Mouse (Mus musculus) ES-E14 (cell line): Measurements from ENCODE around the gene Spata48. TPM values are rescaled to one million over a fixed set of nuclear protein-coding genes. Genes with fewer than 3 reads are reported as not detected.

Source experiments
- DNase-seq: peaks from one replicate; pipeline ENCODE4 v3.0.0-alpha.2; 2013; ENCODE audit warnings: low read depth, low spot score
- H3K27ac ChIP-seq: 2 replicates; pipeline ENCODE4 v1.5.1; 2012; ENCODE audit warnings: low read depth, mild to moderate bottlenecking, low read length, moderate library complexity, mixed read lengths; ENCODE audit not compliant: poor library complexity, insufficient read depth, severe bottlenecking
- H3K36me3 ChIP-seq: 2 replicates; pipeline ENCODE4 v1.6.1; 2012; ENCODE audit warnings: mild to moderate bottlenecking, low read length, moderate library complexity, mixed read lengths; ENCODE audit not compliant: control insufficient read depth, poor library complexity, insufficient read depth, severe bottlenecking
- H3K4me1 ChIP-seq, 2 experiments: fragments of 150-350 bp in 1 of 2; sonication (generic) in 1 of 2; 2 replicates each; pipeline ENCODE4 v1.6.1; 2012; ENCODE audit warnings: low read length in 2 of 2, mild to moderate bottlenecking in 1 of 2, mixed read lengths in 1 of 2; ENCODE audit not compliant: control insufficient read depth in 2 of 2, insufficient read depth in 2 of 2, poor library complexity in 1 of 2
- H3K4me3 ChIP-seq, 2 experiments: fragments of 150-350 bp in 1 of 2; sonication (generic) in 1 of 2; 2 replicates each; pipeline ENCODE4 v1.5.1; 2012; ENCODE audit warnings: low read length in 2 of 2, low read depth in 1 of 2, mild to moderate bottlenecking in 1 of 2, mixed read lengths in 1 of 2; ENCODE audit not compliant: insufficient read depth in 1 of 2, poor library complexity in 1 of 2, severe bottlenecking in 1 of 2
- H3K9ac ChIP-seq: 2 replicates; pipeline ENCODE4 v1.6.1; 2012; ENCODE audit warnings: low read depth, mild to moderate bottlenecking, low read length, mixed read lengths; ENCODE audit not compliant: poor library complexity, insufficient read depth, severe bottlenecking
- H3K9me3 ChIP-seq: fragments of 150-350 bp; sonication (generic); 2 replicates; pipeline ENCODE4 v1.6.1; 2012; ENCODE audit warnings: low read depth, mild to moderate bottlenecking, low read length; ENCODE audit not compliant: control insufficient read depth, insufficient read depth
- CHD2 ChIP-seq: IDR thresholded peaks from 2 replicates; pipeline ENCODE4 v1.6.1; 2014; ENCODE audit warnings: mild to moderate bottlenecking, low read depth, low read length, inconsistent platforms
- HCFC1 ChIP-seq: IDR thresholded peaks from 2 replicates; pipeline ENCODE4 v1.6.1; 2012; ENCODE audit warnings: low read length, inconsistent platforms, borderline replicate concordance; ENCODE audit not compliant: insufficient read depth
- MAFK ChIP-seq: IDR thresholded peaks from 2 replicates; pipeline ENCODE4 v1.6.1; 2014; ENCODE audit warnings: mild to moderate bottlenecking, low read depth, low read length, inconsistent platforms; ENCODE audit not compliant: insufficient read depth
- ZC3H11A ChIP-seq: IDR thresholded peaks from 2 replicates; pipeline ENCODE4 v1.6.1; 2012; ENCODE audit warnings: low read depth, mild to moderate bottlenecking, inconsistent platforms, low read length, borderline replicate concordance
- ZNF384 ChIP-seq: IDR thresholded peaks from 2 replicates; pipeline ENCODE4 v1.6.1; 2012; ENCODE audit warnings: low read depth, low read length, inconsistent platforms
- in situ Hi-C, 2 experiments: fragments of 600-800 bp; cut with MboI; formaldehyde crosslinking; loops; one replicate each; pipeline ENCODE4 v1.15.1; 2025; ENCODE audit warnings: low sequenced_read_pairs in 2 of 2, inconsistent platforms in 1 of 2; ENCODE audit not compliant: unreplicated experiment in 2 of 2
- total RNA-seq: library from RNA; depleted of rRNA; stranded (reverse); fragments of 300-350 nt; gene quantifications from 2 replicates; pipeline ENCODE4 v1.2.3, GENCODE M21; 2012

Gene Spata48
- total RNA-seq, 1 experiment = 0.31 TPM

DNA sequence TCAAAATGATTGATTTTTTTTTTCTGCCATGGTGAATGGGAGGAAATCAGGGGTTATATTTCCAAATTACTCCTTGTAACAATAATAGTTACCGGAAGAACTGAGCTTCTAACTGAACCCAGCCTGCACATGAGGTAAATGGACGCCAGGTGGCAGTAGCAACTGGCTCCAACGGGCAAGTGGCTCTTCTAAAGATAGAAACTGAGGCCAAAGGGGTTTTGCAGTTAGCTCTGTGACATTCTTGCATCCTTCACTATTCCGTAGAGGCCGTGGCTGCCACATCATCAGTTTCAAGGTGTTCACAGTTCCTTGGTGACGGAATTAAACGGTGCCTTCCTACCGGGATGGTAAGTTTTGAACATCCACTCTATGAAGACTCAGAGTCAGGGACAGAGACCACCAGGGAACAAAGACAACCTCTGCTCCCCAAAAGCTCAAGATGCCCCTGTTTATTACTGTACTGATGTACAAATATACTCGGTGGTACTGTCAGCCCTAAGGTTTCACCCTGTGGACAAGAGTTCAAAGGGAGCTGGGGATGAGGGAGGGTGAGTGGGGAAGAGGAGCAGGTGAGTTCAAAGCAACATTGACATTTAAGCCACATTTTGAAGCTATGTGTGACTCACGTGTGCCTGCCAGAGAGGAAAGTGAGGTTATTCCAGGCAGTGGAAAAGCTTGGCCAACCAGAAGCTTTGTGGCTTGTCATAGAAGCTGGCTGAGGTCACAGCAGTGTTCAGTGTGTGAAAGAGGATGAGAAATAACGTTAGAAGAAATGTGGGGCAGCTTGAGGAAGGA, 95.5 kb downstream of the Spata48 start:
- no peaks in the 10 kb centered on the region for H3K9me3 ChIP-seq
- no peaks in the 10 kb centered on the region for H3K4me1 ChIP-seq
- no peak overlapping the region for H3K4me3 ChIP-seq
- in situ Hi-C loops = loop anchor here (10.0 to 25.0 kb wide), 2 partner anchors 180 to 417 kb away; no protein-coding TSS in a partner anchor
- peak; percentile 24 for DNase-seq
- H3K9ac ChIP-seq = no peak overlapping the region
- peak; percentile 74; the same call in 1 of the 2 replicates for TF ChIP-seq ZC3H11A
- TF ChIP-seq ZNF384 = no peak
- no peak for TF ChIP-seq HCFC1
- TF ChIP-seq MAFK = no peak
- no peak for TF ChIP-seq CHD2
- H3K27ac ChIP-seq = no peak overlapping the region
- H3K36me3 ChIP-seq = no peaks in the 10 kb centered on the region

DNA sequence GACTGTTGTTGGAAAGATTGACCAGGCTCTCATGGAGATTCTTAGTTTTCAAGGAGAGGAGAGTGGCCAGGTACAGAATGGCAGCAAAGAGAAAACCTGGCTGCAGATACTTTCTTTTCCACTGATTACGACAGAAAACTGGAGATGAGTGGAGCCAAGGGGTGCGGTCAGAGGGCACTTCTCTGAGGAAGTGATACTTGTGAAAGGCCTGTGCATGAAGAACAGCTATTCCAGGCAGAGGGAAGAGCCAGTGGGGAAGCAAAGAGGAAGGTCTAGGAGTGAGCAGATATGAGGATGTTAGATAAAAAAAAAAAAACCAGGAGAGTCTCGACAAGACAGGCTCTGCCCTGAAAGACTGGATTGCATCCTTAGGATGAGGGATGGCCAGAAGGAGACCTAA, 96.8 kb downstream of the Spata48 start:
- H3K9me3 ChIP-seq = no peaks in the 10 kb centered on the region
- TF ChIP-seq MAFK (no peak), CHD2 (no peak), ZNF384 (no peak), HCFC1 (no peak), ZC3H11A (no peak)
- no peaks in the 10 kb centered on the region for H3K4me1 ChIP-seq
- no peak for DNase-seq
- in situ Hi-C loops = loop anchor here (10.0 to 25.0 kb wide), 2 partner anchors 179 to 416 kb away; no protein-coding TSS in a partner anchor
- H3K4me3 ChIP-seq = no peak overlapping the region
- H3K36me3 ChIP-seq = no peaks in the 10 kb centered on the region
- no peak overlapping the region for H3K9ac ChIP-seq
- no peak overlapping the region for H3K27ac ChIP-seq

DNA sequence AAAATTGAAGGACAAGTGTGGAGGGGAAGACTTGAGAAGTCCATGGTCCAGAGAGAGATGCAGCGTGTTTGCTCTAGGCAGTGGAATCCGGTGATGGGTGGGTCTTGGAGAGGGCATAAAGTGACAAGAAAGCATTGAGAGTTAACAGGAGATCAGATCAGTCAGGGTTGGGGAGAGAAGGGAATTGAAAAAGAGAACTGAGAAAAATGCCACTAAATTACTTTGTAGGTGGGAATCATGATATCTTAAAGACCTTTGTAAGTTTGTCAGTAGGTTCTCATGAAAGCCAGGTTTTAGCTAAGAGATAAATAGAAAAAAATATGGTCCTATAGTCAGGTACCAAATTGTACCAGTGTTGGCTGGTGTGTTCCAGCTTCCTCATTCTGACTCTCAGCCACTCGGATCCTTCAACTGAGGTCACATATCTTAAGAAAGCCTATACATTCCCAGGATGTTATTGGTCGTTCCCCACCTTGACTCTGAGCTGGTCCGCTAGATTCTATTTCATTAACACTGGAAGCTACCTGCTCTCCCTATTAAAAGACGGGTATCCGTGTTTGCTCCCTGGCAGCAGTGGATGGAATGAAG, 97.3 kb downstream of the Spata48 start:
- Histone ChIP-seq H3K9me3 (no peaks in the 10 kb centered on the region), H3K36me3 (no peaks in the 10 kb centered on the region), H3K27ac (no peak overlapping the region), H3K4me1 (no peaks in the 10 kb centered on the region), H3K4me3 (no peak overlapping the region), H3K9ac (no peak overlapping the region)
- TF ChIP-seq ZNF384 (no peak), ZC3H11A (no peak), HCFC1 (no peak), MAFK (no peak), CHD2 (no peak)
- in situ Hi-C loops = loop anchor here (10.0 to 25.0 kb wide), 2 partner anchors 178 to 416 kb away; no protein-coding TSS in a partner anchor
- no peak for DNase-seq

DNA sequence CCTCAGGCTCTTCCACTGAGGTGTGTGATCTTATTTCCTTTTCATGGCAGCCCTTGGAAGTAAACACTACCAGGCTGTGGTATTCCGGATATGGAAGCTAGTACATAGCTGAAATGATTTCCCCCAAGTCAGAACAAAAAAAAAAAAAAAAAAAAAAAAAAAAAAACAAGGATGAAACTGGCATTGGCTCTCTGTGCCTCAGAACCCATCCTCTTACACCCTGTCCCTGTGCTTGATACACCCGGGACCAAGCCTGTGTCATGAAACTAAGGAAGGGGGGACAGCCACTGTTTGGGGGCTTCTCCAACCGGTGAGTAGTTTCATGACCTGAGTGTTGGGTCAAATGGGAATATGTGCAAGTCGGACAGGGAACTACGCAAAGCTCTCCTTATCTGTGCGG, 99.2 kb downstream of the Spata48 start:
- no peaks in the 10 kb centered on the region for H3K4me1 ChIP-seq
- H3K9ac ChIP-seq = no peak overlapping the region
- no peak overlapping the region for H3K27ac ChIP-seq
- H3K36me3 ChIP-seq = no peaks in the 10 kb centered on the region
- in situ Hi-C loops = loop anchor here (25.0 kb wide), 1 partner anchor 176 kb away; no protein-coding TSS in a partner anchor
- no peaks in the 10 kb centered on the region for H3K9me3 ChIP-seq
- no peak for DNase-seq
- TF ChIP-seq HCFC1 (no peak), CHD2 (no peak), ZNF384 (peak; percentile 71; the same call in 1 of the 2 replicates)
- no peak overlapping the region for H3K4me3 ChIP-seq
